Mouse (Mus musculus): ENCODE measurements around the gene Inpp1.
A peak's percentile ranks its signal among the peaks of the same experiment; 100 is the strongest.

Inpp1 gene

GRCm38 (mm10) chr1:52787254-52787653, 30.2 kb downstream of the Inpp1 start:
- DNase-seq = no peak

- peak; percentile 30 to 59 for DNase-seq
Observed at GRCm38 (mm10) chr1:52765176-52766111, 52.0 kb downstream of the Inpp1 start.

GRCm38 (mm10) chr1:52763894-52764809, 53.3 kb downstream of the Inpp1 start:
- no peak for DNase-seq

- DNase-seq = no peak
Observed at GRCm38 (mm10) chr1:52758174-52758573, 59.3 kb downstream of the Inpp1 start.

- no peak for DNase-seq
Observed at GRCm38 (mm10) chr1:52754331-52754730, 63.2 kb downstream of the Inpp1 start.

- no peak for DNase-seq
Observed at GRCm38 (mm10) chr1:52753828-52754227, 63.7 kb downstream of the Inpp1 start.

GRCm38 (mm10) chr1:52752706-52753105, 64.8 kb downstream of the Inpp1 start:
- DNase-seq = no peak

- DNase-seq = no peak
Observed at GRCm38 (mm10) chr1:52751634-52752033, 65.9 kb downstream of the Inpp1 start.

- DNase-seq = no peak
Observed at GRCm38 (mm10) chr1:52749978-52750377, 67.5 kb downstream of the Inpp1 start.

- DNase-seq = peak; percentile 59 to 64
Observed at GRCm38 (mm10) chr1:52748260-52748659, 69.2 kb downstream of the Inpp1 start.

GRCm38 (mm10) chr1:52742567-52742966, 74.9 kb downstream of the Inpp1 start:
- no peak for DNase-seq
